In the genomic region with DNA sequence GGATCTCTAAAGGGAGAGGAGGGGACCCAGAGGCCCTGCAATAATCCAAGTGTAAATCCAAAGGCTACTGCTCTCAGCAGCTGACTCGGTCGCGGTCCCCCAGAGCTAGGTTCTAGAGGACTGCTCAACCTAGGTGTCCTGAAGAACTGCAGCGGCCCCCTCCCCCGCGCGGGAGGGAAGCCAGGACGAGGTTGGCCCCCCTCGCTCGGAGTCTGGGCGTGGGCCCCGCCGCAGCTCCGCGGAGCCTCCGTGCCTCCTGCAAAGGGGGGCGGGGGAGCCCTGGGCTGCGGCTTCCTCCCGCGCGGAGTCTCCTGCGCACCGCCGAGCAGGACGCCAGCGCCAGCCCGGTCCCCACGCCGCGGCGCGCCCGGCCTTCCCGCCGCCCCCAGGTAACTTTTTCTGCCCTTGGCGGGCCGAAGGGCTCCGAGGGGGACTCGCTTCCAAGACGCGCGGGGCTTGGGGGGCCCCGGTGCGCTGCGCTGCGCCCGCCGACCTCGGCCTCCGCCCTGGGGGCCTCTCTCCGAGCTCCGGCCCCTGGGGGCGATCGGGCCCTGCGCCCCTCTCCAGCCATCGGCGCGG, we compare ENCODE assay signal across 8 mouse cellular contexts.
A peak's percentile ranks its signal among the peaks of the same experiment; 100 is the strongest.
DNase-seq lines count a peak whose midpoint lies in the region; ATAC-seq and TF ChIP-seq lines count a peak whose summit lies in the region.

No protein-coding gene starts in this region.

- H3K9me3 ChIP-seq in liver, embryonic 14.5 days (ENCODE audit: control insufficient read depth, low read length) = no peaks in the 10 kb centered on the region
- no peaks in the 10 kb centered on the region for H3K9me3 ChIP-seq in neural tube, embryonic 14.5 days (ENCODE audit: control insufficient read depth, low read length)

- no peak for TF ChIP-seq CTCF in liver, embryonic 14.5 days (IDR thresholded peaks at IDR 0.05; ENCODE audit: low read depth)

- DNase-seq in ovary, postnatal 10 days (ENCODE audit: low spot score) = peak; percentile 33
- DNase-seq in ovary, adult 18-20 months (ENCODE audit: low spot score) = no peak
- DNase-seq in embryo, embryonic 11.5 days (ENCODE audit: low read depth, low spot score) = peak; percentile 31
- peak; percentile 61 for DNase-seq in kidney, postnatal 10 days
- no peak for DNase-seq in liver, embryonic 14.5 days (ENCODE audit: low read depth in 3 of 3, low spot score in 3 of 3)
- DNase-seq in spleen, adult 18-20 months = no peak

- H3K9ac ChIP-seq in liver, embryonic 14.5 days (replicated peaks) = no peak overlapping the region
- H3K9ac ChIP-seq in neural tube, embryonic 14.5 days (replicated peaks; ENCODE audit: low read depth, low read length) = peak overlapping the region; percentile 89

- peaks cover 15% of the 10 kb centered on the region for H3K27me3 ChIP-seq in liver, embryonic 14.5 days (ENCODE audit: control insufficient read depth, insufficient read depth, low read length)
- peaks cover 3% of the 10 kb centered on the region; the same call in 1 of the 2 replicates for H3K27me3 ChIP-seq in neural tube, embryonic 14.5 days (ENCODE audit: control insufficient read depth, insufficient read depth, low read length)

- H3K4me2 ChIP-seq in liver, embryonic 14.5 days (ENCODE audit: low read depth) = peak overlapping the region; percentile 56
- H3K4me2 ChIP-seq in neural tube, embryonic 14.5 days (ENCODE audit: low read depth, low read length) = peak overlapping the region; percentile 86

- H3K4me1 ChIP-seq in liver, embryonic 14.5 days (replicated peaks; ENCODE audit: control insufficient read depth in 2 of 2, insufficient read depth in 2 of 2, low read length in 1 of 2) = no peaks in the 10 kb centered on the region
- H3K4me1 ChIP-seq in neural tube, embryonic 14.5 days (ENCODE audit: control insufficient read depth, insufficient read depth, low read length) = 0 out of 2 replicates have a peak, but pooled peaks cover 2% of the 10 kb centered on the region

- no peaks in the 10 kb centered on the region for H3K36me3 ChIP-seq in liver, embryonic 14.5 days (replicated peaks; ENCODE audit: control insufficient read depth, insufficient read depth, low read depth)
- no peaks in the 10 kb centered on the region for H3K36me3 ChIP-seq in neural tube, embryonic 14.5 days (ENCODE audit: control insufficient read depth, insufficient read depth, low read length)

- ATAC-seq in granulocyte monocyte progenitor cell, adult 5-6 weeks (replicated peaks; ENCODE audit: poor library complexity, severe bottlenecking) = peak; percentile 75
- ATAC-seq in liver, embryonic 14.5 days (ENCODE audit: insufficient read depth) = no peak
- peak; percentile 84 for ATAC-seq in neural tube, embryonic 14.5 days (ENCODE audit: low read depth)

- TF ChIP-seq EP300 in liver, embryonic 14.5 days (IDR thresholded peaks at IDR 0.05; ENCODE audit: low read depth) = no peak

- no peak overlapping the region for H3K27ac ChIP-seq in liver, embryonic 14.5 days
- H3K27ac ChIP-seq in neural tube, embryonic 14.5 days (ENCODE audit: low read depth, low read length) = peak overlapping the region; percentile 63

- under 1% methylated on average over 45 of the region's 58 CpGs for WGBS in liver, embryonic 14.5 days (ENCODE audit: insufficient replicate concordance)
- WGBS in neural tube, embryonic 14.5 days = under 1% methylated on average over 37 of the region's 58 CpGs

- peak overlapping the region; percentile 46 to 50 for H3K4me3 ChIP-seq in liver, embryonic 14.5 days (ENCODE audit: insufficient read depth in 1 of 2, low read depth in 2 of 2, low read length in 2 of 2)
- peak overlapping the region; percentile 74 for H3K4me3 ChIP-seq in neural tube, embryonic 14.5 days (ENCODE audit: low read depth, low read length)

Comparison
In these comparisons a context has a peak if more than half of its experiments do, and no peak if none do; other contexts are left out.
1. DNase-seq: peak in ovary, postnatal 10 days (single experiment), embryo, embryonic 11.5 days (single experiment) and kidney, postnatal 10 days (single experiment); none in ovary, adult 18-20 months (single experiment), liver, embryonic 14.5 days (0 of 3) and spleen, adult 18-20 months (0 of 2).